Mouse (Mus musculus) liver, adult 2 months (tissue): ENCODE data around the gene Clic4. TPM values are rescaled to one million over a fixed set of nuclear protein-coding genes. Genes with fewer than 3 reads are reported as not detected.

Source experiments
- DNase-seq: peaks from one replicate; pipeline ENCODE4 v3.0.0-alpha.2; 2011; ENCODE audit warnings: low read depth, low spot score; ENCODE audit errors: extremely low read depth
- H3K27ac ChIP-seq: fragments of 200-500 bp; replicated peaks from 2 replicates; pipeline ENCODE4 v1.5.1; 2012; ENCODE audit warnings: low read depth, mild to moderate bottlenecking, control low read depth, inconsistent platforms, low read length; ENCODE audit not compliant: insufficient read depth
- H3K27me3 ChIP-seq: fragments of 200-500 bp; 2 replicates; pipeline ENCODE4 v1.6.1; 2012; ENCODE audit warnings: mild to moderate bottlenecking, moderate library complexity, low read length, inconsistent platforms; ENCODE audit not compliant: control insufficient read depth, insufficient read depth
- H3K36me3 ChIP-seq: fragments of 200-500 bp; 2 replicates; pipeline ENCODE4 v1.6.1; 2012; ENCODE audit warnings: low read length, inconsistent platforms; ENCODE audit not compliant: control insufficient read depth, insufficient read depth
- H3K4me1 ChIP-seq: fragments of 200-500 bp; 2 replicates; pipeline ENCODE4 v1.6.1; 2011; ENCODE audit warnings: low read length; ENCODE audit not compliant: control insufficient read depth, insufficient read depth
- H3K4me3 ChIP-seq: fragments of 200-500 bp; 2 replicates; pipeline ENCODE4 v1.5.1; 2011; ENCODE audit warnings: low read depth, mild to moderate bottlenecking, control low read depth, low read length, moderate library complexity; ENCODE audit not compliant: insufficient read depth
- H3K79me2 ChIP-seq: fragments of 200-500 bp; 2 replicates; pipeline ENCODE4 v1.6.1; 2012; ENCODE audit warnings: inconsistent platforms, mild to moderate bottlenecking, low read length, moderate library complexity; ENCODE audit not compliant: control insufficient read depth, insufficient read depth
- H3K9ac ChIP-seq: fragments of 200-500 bp; 2 replicates; pipeline ENCODE4 v1.6.1; 2012; ENCODE audit warnings: low read depth, mild to moderate bottlenecking, control low read depth, inconsistent platforms, low read length
- CTCF ChIP-seq: fragments of 200-500 bp; IDR thresholded peaks from 2 replicates; pipeline ENCODE4 v1.5.1; 2011; ENCODE audit warnings: low read depth, low read length, control low read depth
- POLR2A ChIP-seq: fragments of 200-500 bp; IDR thresholded peaks from 2 replicates; pipeline ENCODE4 v1.6.1; 2011; ENCODE audit warnings: low read length, control low read depth; ENCODE audit not compliant: insufficient read depth; ENCODE audit errors: extremely low read depth
- WGBS: fragments of 180-500 bp; shearing (Covaris S2); methylation state at CpG from one replicate; pipeline ENCODE4 v1.1.7; 2018; 5-methylcytosine and 5-hydroxymethylcytosine counted together
- polyA plus RNA-seq: library from polyadenylated mRNA; depleted of rRNA; stranded (reverse); fragments of >200 nt; gene quantifications from 2 replicates; pipeline ENCODE4 v1.2.3, GENCODE M21; 2012; rRNA removed
- total RNA-seq: library from RNA; depleted of rRNA; stranded (reverse); fragments of >200 nt; gene quantifications from 2 replicates; pipeline ENCODE4 v1.2.3, GENCODE M21; 2014; rRNA removed

The Clic4 gene
- 23.0 and 27.7 TPM in 2 replicates for total RNA-seq
- polyA plus RNA-seq: 23.4 and 30.8 TPM in 2 replicates

- Histone ChIP-seq H3K4me3 (peak within 1 kb of the TSS; percentile 78), H3K79me2 (peaks cover 26% of the 10 kb centered on the region), H3K9ac (peak within 1 kb of the TSS; percentile 92), H3K27ac (peak within 1 kb of the TSS; percentile 83), H3K4me1 (peaks cover 39% of the 10 kb centered on the region), H3K36me3 (no peaks in the 10 kb centered on the region), H3K27me3 (no peaks in the 10 kb centered on the region)
- TF ChIP-seq CTCF (peak; percentile 14; the same call in 1 of the 2 replicates), POLR2A (peak; percentile 100)
- peak; percentile 89 for DNase-seq
- WGBS: under 1% methylated on average over 64 of the region's 64 CpGs
These were observed at the start of gene Clic4 for GRCm38 (mm10) chr4:135272640-135273306. TSS of gene Clic4 (minus strand) at chr4:135272814.

GRCm38 (mm10) chr4:135317966-135318365, 45.4 kb upstream of the Clic4 start:
- Histone ChIP-seq H3K9ac (no peak overlapping the region), H3K36me3 (peaks cover 36% of the 10 kb centered on the region), H3K79me2 (no peaks in the 10 kb centered on the region), H3K4me1 (peaks cover 16% of the 10 kb centered on the region), H3K4me3 (no peak overlapping the region), H3K27ac (no peak overlapping the region), H3K27me3 (no peaks in the 10 kb centered on the region)
- DNase-seq: peak; percentile 63
- 7% methylated on average over 2 of the region's 2 CpGs for WGBS
- TF ChIP-seq CTCF (peak; percentile 97), POLR2A (no peak)

GRCm38 (mm10) chr4:135317539-135317938, 44.9 kb upstream of the Clic4 start:
- no peak for DNase-seq
- no peak for TF ChIP-seq CTCF
- TF ChIP-seq POLR2A: no peak
- WGBS: 79% methylated on average over 4 of the region's 4 CpGs
- H3K4me1 ChIP-seq: peaks cover 17% of the 10 kb centered on the region
- H3K27ac ChIP-seq: no peak overlapping the region
- no peaks in the 10 kb centered on the region for H3K79me2 ChIP-seq
- no peaks in the 10 kb centered on the region for H3K27me3 ChIP-seq
- H3K4me3 ChIP-seq: no peak overlapping the region
- peaks cover 32% of the 10 kb centered on the region for H3K36me3 ChIP-seq
- no peak overlapping the region for H3K9ac ChIP-seq

- H3K4me3 ChIP-seq: no peak overlapping the region
- peaks cover 13% of the 10 kb centered on the region; the same call in 1 of the 2 replicates for H3K36me3 ChIP-seq
- peaks cover 17% of the 10 kb centered on the region for H3K4me1 ChIP-seq
- H3K27me3 ChIP-seq: no peaks in the 10 kb centered on the region
- no peak overlapping the region for H3K9ac ChIP-seq
- no peak for DNase-seq
- no peaks in the 10 kb centered on the region for H3K79me2 ChIP-seq
- 93% methylated on average over 9 of the region's 9 CpGs for WGBS
- TF ChIP-seq POLR2A (no peak), CTCF (no peak)
- H3K27ac ChIP-seq: no peak overlapping the region
These were observed 42.7 kb upstream of the Clic4 start for GRCm38 (mm10) chr4:135315287-135315686.

GRCm38 (mm10) chr4:135314419-135314832, 41.8 kb upstream of the Clic4 start:
- peaks cover 17% of the 10 kb centered on the region for H3K4me1 ChIP-seq
- DNase-seq: no peak
- TF ChIP-seq POLR2A (no peak), CTCF (no peak)
- peaks cover 7% of the 10 kb centered on the region; the same call in 1 of the 2 replicates for H3K36me3 ChIP-seq
- no peaks in the 10 kb centered on the region for H3K27me3 ChIP-seq
- peak overlapping the region; percentile 56; the same call in 1 of the 2 replicates for H3K27ac ChIP-seq
- H3K79me2 ChIP-seq: no peaks in the 10 kb centered on the region
- WGBS: 83% methylated on average over 11 of the region's 11 CpGs
- H3K4me3 ChIP-seq: no peak overlapping the region
- no peak overlapping the region for H3K9ac ChIP-seq

GRCm38 (mm10) chr4:135313761-135314241, 41.2 kb upstream of the Clic4 start:
- 10% methylated on average over 9 of the region's 9 CpGs for WGBS
- H3K4me1 ChIP-seq: peaks cover 17% of the 10 kb centered on the region
- no peak for TF ChIP-seq POLR2A
- TF ChIP-seq CTCF: no peak
- H3K79me2 ChIP-seq: no peaks in the 10 kb centered on the region
- H3K4me3 ChIP-seq: no peak overlapping the region
- no peak overlapping the region for H3K9ac ChIP-seq
- H3K27ac ChIP-seq: peak overlapping the region; percentile 56
- peak; percentile 84 for DNase-seq
- peaks cover 2% of the 10 kb centered on the region; the same call in 1 of the 2 replicates for H3K36me3 ChIP-seq
- H3K27me3 ChIP-seq: no peaks in the 10 kb centered on the region
